Mouse (Mus musculus): ENCODE data around the gene Mlec.

Gene Mlec

DNA sequence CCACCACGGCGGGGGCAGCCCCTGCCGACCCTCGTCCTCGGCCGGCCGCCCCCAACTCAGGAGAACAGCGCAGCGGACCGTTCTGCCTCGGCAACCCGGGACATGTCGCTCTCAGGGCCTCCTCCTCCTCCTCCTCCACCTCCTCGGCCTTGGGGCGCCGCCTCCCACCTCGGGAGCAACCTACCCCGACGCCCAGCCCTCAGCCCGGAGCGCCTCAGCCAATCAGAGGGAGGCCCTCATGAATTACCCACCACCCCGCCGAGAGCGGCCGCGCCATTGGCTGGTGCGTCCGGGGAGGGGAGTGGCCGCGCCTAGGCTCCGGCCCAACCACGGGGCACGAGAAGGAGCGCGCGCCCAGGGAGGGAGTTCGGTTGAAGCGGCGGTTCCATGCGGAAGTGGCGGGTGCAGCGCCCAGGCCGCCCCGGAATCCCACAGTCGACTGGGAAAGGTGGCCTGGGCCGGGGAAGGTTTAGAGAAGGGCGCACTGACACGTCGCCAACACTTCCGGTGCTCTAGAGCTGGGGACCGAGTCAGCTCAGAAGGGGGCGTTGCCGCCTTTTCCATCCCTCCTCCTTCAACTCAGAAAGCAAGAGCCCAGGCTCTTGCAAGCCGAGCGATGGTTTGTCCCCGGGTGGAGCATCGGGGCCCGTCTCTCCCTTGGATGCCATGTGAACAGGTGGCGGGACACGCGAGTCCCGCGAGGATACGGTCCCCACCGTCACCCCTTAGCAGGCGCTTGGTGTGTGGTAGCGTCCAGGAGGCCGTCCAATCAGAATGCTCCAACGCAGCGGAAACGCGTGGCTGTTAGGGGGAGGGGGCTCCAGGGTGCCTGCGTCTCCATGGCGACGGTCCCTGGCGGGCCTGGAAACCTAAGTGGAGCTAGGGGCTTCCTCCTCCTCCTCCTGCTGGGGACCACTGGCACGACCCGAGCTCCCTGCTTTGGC is at the start of gene Mlec:
Gene Mlec, minus strand, starts transcription at position 140 of the 944 bp plus-strand sequence.
- in situ Hi-C loops (cut with MboI, MseI) = no loop called here

DNA sequence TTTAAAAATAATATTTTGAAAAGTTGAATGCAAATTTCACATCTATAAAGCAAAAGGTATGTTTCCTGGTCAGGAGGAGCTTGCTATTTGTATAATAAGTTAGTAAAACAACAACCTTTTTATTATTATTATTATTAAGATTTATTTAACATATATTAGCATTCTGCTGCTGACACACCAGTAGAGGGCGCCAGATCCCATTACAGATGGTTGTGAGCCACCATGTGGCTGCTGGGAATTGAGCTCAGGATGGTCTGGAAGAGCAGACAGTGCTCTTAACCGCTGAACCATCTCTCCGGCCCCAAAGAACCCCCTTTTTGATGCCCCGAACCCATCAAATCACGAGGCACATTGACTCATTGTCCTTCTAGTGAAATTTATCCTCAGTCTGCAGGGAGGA is 49.3 kb upstream of the Mlec start:
- in situ Hi-C loops (cut with MboI, MseI) = no loop called here

DNA sequence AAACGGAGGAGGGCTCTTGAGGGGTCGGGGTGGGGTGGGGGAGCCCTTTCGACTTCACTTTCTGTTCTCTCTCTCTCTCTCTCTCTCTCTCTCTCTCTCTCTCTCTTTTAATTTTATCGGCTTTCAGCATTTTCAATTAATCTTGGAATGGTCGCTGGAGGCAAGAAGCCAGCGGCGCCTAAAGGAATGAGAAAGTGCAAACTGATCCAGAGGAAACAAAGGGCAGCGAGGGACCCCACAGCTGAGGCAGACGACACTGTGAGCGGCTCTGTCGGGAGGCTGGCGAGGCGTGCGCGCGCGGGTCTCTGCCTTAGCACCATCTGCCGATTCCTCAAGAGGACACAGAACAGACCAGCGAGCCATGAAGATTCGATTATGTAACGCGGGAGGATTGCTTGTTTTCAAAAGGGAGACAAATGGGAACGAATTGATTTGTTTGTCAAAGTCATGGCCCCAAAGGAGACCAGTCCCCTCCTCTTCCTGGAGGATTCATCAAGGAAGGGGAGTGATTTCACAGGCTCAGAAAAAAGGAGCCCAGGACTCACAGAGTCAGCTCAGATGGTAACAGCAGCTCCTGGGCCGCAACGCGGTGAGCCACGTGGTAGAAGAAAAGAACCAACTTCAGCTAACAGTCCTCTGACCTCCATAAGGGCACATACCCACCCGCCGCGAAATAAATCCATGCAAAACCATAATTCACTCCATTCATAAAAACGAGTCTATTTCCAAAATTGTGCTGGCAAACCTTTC is 46.8 kb upstream of the Mlec start:
- in situ Hi-C loops (cut with MboI, MseI) = no loop called here

DNA sequence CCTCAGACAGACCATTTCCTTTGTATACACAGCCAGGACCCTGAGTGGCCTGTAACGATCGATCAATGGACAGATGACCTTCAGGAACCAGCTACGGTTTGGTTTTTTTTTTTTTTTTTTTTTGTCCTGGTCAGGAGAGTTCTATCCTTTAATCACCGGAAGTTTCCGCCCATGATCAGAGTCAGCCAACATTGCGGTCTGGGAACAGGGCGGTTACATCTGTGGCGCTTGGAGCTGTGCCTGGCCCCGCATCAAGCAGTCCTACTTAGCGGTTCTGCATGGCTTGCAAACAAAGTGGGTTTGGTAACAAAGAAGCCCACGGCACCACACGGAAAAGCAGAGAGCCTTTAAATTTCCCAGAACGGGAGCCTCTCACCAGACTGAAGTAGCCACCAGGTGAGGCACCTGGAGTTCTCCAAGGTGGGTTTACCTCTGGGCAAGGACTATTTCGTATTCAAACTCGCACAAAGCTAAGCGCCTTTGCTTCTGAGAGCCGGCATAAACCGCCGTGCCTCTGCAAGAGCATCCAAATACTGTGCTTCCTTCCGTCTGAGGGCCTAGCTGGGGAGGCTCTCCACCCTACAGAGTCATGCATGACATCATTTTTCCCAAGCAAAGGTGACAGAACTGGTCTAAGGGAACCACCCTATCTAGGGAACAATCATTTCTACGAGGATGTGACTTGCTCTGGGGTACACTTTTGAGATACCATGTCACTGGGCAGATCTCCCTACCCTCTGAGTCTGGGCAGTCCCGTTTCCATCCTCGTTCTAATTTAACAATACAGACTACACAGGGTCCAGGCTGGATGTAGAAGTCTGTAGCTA is 46.0 kb upstream of the Mlec start:
- in situ Hi-C loops (cut with MboI, MseI) = no loop called here

DNA sequence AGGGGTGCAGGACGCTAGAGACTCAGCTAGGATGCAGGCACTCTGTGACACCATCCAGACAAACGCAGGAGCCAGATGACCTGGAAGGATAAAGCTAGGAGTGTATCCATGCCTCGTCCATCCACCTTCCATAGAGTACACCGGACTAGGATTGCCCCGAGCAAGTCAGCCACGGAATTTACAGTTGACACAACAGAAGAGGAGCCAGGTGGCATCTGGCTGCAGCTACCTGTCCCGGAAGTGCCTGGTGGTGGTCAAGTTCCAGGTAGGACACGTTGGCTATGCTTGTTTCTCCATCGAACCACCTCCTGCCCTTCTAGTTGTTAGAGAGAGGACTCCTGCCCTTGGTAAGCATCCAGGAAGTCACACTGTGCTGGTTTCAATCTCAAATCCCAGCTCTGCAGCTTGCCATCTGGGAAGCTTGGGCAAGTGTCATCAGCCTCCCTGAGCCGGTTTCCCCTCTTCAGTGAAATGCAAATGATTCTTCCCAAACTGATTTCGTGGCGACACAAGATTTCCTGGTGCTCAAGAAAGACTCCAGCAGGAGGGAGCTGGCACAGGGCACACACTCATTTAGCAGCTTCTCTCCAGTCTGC is 36.7 kb upstream of the Mlec start:
- in situ Hi-C loops (cut with MboI, MseI) = no loop called here

DNA sequence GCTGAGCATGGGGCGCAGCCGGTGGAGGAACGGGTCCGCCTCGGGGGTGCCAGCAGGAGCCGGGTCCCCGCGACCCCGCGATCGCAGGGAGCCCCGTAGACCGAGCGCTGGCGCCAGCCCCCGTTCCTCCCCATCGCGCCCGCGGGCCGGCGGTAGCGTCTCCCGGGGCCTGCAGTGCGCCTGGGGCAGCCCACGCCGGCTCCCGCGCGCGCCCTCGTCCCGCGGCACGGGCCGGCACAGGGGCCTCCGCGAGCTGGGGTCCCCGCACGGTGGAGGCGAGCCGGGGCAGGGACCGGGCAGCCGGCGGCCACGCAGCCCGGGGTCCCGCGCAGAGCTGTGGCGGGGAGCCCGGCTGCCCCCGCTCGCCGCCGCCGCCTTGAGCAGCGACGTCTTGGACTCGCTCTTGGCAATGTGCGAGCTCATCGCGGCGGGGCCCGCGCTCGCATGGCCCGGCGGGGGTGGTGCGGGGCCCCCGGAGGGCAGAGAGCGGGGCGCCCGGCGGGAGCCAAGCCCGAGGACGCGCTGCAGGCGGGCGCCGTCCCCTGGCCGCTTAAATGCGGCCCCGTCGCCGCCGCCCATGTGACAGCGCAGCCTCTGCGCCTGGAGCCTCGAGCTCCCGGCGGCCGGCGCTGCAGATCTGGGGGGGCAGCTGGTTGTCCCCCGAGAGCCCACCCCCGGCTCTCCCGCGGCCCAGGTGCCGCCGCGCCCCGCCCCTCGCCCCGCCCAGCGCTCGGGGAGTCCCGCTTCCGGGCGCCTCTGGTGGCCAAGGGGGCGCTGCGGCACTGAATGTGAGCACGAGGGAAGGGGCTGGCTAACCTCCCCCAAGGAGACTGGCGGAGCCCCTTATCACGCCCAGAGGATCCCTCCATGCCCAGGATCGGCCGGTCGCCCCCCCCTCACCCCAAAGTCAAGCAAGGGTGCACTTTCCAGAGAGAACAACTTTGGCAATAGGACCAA is 36.0 kb upstream of the Mlec start, which contains the start of gene Cabp1:
Gene Cabp1, minus strand, starts transcription at position 713 of the 957 bp plus-strand sequence.
- in situ Hi-C loops (cut with MboI, MseI) = no loop called here

DNA sequence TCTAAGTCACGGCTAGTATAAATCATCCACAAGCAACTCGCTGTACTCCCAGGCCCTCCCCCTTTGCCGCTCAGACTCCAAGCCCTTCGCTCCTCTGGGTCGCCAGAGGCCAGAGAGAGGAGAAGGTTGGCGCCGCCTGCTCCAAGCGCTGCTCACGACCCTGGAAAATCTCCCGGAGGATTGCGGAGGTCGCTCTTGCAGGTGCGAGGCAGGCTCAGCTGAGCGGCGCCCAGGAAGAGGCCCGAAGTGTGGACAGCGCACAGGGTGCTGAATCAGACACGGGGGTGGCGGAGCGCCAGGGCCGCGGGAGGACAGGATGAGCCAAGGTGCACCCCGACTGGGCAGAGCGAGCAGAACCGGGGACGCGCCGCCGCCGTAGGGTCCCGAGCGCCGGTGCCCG is 35.2 kb upstream of the Mlec start:
- in situ Hi-C loops (cut with MboI, MseI) = no loop called here

DNA sequence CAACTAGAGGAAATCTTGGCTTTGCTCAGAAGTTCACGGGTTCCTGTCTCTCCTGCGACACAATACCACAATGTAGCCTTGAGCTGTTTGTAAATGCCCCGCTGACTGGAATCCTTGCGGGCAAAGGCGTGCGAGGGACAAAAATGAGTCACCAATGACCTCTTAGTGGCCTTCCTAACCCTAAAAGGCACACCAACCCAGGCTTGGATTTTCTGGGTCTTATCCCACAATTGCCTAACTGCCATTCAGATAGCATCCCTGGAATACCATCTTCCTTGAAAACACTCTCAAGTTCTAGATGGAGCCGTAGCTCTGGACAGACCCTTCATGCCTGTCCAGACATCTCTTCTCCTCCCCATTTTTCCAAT is 34.8 kb upstream of the Mlec start:
- in situ Hi-C loops (cut with MboI, MseI) = no loop called here

DNA sequence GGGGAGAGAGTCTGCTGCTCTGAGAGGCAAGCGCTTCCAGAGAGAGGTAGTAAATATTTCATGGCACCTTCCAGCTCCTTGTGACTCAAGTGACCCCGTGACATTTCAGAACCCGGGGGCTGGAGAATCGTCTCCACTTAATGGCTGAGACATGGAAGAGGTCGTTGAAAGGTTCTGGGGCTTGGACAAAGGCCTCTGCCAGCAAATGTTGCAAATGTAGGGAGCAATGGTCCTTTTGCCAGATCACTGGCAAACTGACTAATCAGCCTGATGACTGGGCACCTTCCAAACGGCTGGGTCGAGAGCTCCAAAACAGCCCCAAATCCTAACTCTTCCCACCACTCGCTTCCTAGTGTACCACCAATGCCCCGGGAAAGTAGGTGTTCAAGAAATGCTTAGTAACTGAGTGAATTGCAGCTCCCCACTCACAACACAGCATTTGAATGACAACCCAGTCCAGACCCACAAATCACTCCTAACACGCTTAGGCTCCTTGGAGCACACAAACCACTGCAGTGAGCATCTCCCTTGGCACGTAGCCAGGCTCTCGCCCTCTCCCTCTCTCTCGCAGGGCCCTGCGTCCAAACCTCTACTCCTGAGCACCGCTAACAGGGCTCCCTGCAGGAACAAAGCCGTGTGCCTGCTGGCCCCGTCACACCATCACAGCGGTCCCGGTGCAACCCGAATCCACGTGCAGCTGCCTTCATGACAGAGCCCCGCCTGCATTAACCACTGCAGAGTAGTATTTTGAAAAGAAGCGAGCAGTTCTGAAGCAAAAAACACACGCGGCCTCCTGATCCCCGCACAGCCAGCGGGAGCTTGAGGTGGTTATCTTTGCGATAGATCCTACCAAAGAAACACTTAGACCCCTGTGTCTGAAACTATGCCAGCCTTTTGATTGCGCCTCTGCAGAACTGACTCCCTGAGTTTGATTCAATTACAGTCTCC is 34.2 kb upstream of the Mlec start:
- in situ Hi-C loops (cut with MboI, MseI) = no loop called here

DNA sequence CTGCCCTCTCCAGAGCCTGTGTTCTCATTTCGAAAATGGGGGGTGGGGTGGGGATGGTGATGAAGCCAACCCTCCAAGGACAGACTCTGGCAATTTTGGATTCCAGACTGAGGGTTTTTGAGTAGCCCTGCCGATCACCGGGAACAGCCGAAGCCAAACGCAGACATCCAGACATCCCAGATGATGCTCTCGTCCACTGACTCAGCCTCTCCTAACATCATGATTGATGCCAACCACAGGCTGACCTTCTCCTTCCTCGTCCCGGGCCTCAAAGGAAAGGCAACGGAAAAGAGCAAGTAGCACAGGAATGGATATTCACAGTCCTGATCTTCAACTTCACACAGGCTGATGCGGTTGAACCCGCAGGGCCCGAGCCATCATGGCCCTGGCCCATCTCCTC is 32.1 kb upstream of the Mlec start:
- in situ Hi-C loops (cut with MboI, MseI) = no loop called here

DNA sequence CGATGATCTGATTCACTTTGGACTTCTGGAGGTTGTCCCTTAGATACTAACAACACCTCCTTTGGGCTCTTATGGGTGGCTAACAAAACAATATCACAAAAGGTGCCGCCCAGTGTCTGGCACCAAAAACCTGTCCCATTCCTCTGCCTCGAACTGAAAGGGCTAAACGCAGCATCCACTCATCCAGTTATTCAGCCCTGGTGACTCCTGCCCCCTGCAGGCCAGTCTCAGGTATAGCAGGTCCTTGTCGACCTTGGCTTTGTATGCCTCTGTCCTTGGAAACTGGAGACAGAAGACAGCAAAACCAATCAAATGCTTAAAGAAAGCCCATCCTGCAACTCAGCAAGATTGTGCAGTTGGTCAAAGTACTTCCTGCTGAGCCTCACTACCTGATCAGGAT is 30.8 kb upstream of the Mlec start:
- in situ Hi-C loops (cut with MboI, MseI) = no loop called here

DNA sequence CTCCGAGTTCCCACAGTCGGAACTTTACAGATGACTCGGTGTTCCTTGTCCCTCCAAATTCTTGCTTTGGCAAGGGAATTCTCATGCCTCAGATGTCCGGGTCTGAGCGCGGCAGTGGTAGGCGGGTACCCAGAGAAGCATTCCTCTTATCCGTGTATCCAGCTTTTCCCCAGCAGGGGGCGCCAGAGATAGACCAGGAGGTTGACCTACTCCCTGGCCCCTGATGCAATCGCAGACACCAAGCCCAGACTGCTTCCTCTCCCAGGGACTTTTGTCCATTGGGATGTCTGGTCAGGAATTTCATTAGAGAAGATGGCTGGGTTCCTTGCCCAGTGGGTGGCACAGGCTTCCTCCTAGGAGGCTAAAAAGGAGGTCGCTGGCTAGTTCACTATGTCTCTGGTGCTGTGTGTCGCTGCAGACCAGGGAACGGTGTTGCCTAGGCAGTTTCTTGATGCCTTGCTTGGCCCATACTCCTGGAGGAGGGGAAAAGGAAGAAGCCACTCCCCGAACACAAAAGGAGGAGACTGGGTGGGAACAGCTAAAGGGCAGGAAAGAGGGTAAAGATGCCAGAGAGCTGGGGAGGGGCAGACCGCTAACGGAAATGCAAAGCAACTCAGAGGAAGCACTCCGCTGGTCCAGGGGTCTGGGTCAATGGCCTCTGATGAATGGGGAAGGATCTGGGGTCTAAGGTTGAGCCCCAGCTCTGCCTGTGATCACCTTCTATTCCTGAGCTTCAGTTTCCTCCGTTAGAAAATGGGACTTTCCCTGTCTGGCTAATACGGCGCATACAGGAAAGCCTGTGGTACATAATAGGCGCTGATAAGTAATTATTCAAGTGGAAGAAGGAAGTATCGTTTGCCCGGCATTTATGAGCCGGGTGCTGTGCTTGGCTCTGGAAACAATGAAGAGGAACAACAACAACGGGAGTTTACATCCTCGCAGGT is 29.5 kb upstream of the Mlec start:
- in situ Hi-C loops (cut with MboI, MseI) = no loop called here

DNA sequence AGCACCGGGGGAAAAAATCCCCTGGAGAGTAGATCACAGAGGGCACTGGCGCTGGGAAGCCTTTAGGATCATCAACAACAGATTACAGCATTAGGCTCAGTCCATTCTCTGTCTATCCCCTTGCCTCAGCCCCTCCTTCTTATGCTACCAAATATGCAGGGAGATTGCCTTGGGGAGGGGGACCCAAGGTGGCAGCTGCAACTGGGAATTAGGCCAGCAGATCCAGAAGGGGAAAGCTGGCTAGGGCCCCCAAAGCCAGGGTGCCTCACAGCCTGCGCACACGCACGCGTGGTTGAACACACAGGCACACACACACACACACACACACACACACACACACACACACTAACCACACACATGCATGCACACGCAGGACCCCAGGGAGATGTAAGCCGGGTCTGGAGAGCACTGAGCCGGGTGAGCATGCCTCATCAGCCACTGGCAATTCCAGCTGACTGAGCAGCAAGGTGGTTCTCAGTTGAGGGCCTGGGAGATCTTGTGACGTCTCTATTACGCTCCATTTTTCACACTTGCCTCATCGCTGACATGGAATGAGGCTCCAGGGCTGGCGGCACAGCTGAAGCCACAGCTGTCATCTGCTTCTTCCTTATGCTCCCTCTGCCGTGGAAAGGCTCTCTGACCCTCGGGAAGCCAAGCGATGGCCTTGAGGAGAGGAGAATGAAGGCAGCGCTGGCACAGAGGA is 28.5 kb upstream of the Mlec start:
- in situ Hi-C loops (cut with MboI, MseI) = no loop called here

DNA sequence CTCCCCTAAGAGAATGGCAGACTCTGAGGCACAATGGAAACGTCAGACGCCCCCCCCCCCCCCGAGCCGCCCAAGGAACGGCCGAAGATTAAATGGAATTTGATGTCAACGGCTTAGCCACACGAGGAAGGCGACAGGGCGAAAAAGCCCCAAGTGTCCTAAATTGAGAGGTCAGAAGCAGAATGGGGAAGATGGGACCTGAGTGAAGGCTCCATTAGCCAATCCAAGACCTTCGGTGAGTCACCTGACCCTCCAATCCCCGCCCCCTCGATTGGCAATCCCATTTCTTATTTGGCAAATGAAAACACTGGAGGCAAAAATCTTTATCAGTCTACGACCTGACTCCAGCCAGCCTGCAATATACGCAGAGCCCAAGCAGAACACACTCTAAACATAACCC is 26.7 kb upstream of the Mlec start:
- in situ Hi-C loops (cut with MboI, MseI) = no loop called here

DNA sequence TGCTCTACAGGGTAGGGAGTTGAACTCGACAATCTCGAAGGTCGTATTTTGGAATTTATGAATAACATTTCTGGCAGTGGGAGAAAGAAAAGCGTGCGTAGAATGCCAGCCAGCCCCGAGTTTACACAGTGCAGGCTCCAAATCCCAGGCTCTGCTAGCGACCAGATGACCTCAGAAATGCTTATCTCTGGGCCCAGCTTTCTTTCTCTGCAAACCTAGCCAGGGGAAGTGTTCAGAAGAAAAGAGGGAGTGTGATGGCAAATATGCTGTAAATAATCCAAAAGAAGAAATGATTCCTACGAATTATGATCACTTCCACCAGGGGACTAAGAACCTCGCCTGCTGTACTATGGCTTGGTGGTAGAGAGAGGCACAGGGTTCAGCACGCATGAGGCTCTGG is 25.5 kb upstream of the Mlec start:
- in situ Hi-C loops (cut with MboI, MseI) = no loop called here

DNA sequence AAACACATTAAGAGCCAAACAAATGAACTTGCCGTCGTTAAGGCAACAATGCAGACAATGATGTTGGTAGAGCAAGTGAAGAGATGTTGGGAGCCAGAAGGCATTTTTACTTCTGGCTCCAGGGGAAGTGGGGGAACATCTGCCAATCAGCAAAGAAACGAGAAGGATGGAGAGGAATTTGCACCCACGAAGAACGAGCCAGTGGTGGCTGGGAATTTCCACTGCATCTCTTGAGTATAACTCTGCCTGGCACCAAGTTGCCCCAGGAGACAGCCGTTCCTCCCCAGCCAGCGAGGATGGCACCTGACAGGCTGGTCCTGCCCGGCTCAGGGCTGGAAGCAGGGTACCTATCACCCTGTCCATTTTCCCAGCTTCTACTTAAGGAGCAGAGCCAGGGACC is 24.9 kb upstream of the Mlec start:
- in situ Hi-C loops (cut with MboI, MseI) = no loop called here

DNA sequence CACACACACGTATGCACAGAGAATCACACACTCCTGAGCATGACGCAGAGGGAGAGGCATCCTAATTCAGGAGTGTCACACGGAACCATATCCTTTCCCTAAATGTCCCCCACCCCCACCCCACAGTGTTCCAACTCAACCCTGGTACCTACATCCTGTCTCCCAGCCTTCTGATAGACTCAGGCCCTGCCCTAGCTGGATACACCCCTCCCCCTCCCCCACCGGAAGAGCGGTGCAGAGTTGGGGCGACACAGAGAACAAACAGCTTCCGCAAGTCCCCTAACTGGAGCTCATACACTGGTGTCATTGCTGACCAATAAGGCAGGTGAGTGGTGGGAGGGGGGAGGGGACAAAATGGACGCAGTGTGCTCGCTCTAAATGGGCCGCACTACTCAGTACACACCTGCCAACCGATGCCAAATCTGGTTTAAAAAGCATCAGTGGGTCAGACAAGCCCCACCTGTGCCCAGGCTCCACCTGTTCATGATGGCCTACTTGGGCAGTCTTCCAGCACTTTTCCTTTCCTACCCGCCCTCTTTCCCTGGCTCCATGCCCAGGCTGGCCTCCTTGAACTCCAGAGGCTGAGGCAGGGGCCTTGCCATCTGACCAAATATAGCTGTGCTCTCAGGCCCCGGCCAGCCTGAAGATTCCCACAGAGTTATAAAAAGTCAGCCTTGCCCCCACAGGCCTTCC is 23.4 kb upstream of the Mlec start:
- in situ Hi-C loops (cut with MboI, MseI) = no loop called here
